Mouse (Mus musculus) inflammation-experienced regulatory T-cells, adult 6 months (primary cell): Measurements from ENCODE around the gene Sh3rf3. TPM values are rescaled to one million over a fixed set of nuclear protein-coding genes. Genes with fewer than 3 reads are reported as not detected.

ENCODE experiments used
- ATAC-seq: one replicate; pipeline ENCODE4 v1.8.0; 2017
- polyA plus RNA-seq, 3 experiments: library from polyadenylated mRNA; unstranded; fragments of 100-300 nt; shearing (Covaris generic); gene quantifications; one replicate each; pipeline ENCODE4 v1.2.1; 2017

Gene Sh3rf3
- polyA plus RNA-seq, 3 experiments from 2014 or later = not detected

DNA sequence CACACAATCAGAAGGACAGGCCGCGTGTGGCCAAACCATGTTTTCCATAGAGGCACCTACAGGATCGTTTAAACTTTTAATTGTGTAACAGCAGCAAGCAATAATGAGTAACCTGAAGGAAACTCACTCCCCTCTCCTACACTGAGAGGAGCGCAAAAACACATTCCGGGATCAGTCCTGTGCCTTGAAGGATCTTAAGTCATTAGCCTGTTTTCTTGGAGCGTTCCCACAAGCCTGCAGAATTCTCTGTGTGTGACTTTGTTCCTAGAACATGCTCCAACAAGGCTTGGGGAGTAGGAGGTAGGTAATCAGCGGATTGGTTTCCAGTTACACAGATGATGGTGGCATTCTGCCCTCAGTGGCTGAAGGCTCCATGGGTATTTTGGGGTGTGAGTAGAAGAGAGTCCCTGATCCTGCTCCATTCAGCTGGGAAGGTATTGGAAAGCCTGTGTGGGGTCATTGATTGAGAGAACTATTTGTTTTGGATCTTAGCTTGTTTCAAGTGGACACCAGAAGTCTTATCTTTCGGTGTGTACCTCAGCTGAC lies 108.6 kb downstream of the Sh3rf3 start:
- no peak for ATAC-seq

DNA sequence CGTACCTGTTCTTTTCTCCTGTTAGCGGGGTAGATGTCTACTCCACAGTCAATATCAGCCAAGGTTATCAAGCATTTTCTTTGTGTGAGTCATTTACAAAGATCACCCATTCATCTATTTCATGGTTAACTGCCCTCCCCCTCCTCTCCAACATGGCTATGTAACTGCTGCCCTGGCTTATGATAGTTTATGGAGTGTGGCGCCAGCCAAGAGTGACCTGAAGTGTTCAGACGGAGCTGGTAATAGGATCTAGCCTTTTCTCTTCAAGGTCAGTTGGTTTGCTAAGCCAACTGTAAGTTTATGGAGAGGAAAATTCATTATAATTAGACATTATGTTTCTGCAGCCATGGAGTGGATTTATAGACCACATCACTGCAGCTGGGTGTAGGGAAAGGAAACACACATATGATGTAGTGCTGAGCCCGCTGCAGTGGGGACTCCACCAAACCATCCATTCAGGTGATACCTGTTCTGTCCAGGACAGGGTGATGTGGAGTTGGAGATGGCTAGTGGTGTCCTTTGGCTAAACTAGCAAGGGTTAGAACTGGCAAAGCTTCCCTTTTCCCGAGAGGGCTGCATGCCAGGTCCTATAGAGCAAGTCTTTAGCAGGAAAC lies 109.2 kb downstream of the Sh3rf3 start:
- no peak for ATAC-seq

DNA sequence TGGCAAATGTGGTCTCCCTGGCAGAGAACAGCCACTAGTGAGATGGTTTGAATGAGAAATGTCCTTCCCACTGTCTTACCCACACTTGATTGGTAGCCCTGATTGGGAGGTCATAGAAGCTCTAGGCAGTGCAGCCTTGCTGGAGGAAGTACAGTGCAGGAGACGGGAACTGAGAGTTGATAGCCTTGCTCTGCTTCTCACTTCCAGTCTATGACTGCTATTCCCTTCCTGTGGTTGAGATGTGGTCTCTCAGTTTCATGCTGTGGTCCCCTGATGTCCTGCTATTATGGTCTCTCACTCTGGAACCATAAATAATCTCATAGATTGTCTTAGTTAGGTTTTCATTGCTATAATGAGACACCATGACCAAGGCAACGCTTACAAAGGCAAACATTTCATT lies 109.8 kb downstream of the Sh3rf3 start:
- ATAC-seq = no peak

DNA sequence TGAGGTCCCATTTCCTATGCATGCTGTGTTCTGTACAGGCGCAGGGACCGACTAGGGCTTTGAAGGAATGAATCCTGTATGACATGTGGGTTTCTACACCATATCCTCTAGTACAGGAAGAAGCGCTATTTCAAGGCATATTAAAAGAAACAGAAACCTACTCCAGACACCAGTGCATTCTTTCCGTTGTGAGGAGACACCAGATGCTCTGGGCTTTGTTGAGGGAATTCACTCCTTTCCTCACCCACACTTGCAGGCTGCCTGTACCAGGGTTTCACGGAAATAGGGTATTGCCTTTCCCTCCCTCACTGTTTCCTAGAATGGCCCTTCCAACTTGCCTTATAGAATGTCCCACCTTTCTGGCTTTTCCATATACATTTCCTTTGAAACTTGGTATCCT lies 113.4 kb downstream of the Sh3rf3 start:
- no peak for ATAC-seq

DNA sequence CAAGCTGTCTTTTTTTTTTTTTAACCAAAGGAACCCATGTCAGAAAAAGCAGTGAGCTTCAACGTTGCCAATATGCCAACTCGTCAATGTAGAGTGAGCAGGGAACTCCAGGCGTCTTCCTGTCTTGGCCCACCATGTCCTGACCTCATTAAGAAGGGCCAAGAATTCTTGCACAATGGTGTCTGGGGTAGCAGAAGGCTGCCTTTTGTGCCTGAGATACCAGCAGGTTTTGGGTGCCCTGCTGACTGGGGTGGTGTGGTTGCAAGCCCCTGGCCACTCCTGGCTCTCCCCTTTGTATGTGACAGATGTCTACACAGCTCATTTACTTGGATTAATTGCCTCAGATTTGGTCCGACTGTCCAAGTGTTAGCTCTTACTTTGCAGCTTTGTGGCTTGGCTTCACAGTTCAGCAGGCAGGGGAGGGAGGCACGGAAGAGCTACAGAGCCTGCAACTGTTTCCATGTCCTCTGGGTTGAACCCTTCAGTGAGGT lies 115.8 kb downstream of the Sh3rf3 start:
- no peak for ATAC-seq

DNA sequence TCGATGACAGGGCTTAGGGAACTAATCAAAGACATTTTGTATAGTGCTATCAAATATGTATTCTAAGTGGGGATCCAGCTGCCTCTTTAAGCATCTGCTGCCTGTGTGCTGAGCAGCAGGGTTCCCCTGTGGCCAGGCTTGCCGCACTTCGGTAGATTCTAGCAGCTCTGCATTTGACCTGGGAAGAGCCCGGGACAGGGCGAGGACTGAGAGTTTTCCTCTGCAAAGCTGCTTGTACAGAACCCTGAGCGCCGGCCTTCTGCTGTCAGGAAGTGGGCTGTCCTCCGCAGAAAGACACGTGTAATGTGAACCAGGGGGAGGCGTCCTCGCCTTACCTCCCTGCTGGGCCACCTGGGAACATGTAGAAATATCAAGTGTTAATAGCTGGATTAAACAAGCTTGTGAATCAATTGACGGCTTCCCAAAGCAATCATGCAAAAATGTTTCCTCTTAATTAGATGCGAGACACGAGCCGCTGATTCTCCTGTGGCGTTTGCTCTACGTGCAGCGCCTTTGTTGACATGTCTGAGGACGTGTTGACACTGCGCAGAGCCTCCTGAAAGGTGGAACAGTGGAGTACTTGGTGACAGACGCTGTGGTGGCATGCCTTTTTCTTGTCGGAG lies 119.1 kb downstream of the Sh3rf3 start:
- no peak for ATAC-seq

DNA sequence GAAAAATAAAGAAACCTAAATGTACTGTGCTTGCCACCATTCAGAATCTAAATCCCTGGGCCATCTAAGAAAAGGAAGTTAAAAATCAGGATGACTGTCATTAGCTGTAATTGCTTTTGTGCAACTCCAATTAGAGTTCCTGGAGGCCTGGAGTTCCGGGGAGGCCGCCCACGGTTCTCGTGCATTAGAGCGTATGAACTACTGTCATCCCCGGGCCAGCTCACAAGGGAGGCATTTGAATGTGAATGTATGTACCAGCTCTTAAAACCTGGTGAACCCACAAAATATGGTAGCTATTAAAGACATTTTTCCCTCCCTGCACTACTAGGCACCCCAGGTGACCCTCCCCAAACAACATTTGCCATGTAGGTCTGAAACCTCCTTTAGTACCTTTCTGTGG lies 122.4 kb downstream of the Sh3rf3 start:
- ATAC-seq = no peak

DNA sequence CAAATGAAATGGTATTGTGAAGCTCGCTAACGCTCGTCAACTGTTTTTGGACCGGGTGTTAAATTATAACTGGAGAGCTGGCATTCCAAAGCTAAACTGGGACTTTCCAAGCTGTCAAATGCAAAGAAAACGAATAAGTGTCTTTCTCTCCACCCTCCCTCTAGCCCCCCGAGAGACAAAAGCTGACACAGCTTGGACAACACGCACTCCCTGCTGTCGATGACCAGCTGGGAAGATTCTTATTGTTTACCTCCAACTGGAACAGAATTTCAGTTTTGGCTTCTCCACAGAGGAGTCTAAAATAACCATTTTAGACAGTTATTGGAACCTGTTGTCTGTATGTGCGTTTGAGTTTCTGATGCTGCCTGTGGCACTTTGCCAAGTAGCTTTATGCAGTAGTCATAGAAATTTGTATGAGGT lies 123.3 kb downstream of the Sh3rf3 start:
- ATAC-seq = no peak

DNA sequence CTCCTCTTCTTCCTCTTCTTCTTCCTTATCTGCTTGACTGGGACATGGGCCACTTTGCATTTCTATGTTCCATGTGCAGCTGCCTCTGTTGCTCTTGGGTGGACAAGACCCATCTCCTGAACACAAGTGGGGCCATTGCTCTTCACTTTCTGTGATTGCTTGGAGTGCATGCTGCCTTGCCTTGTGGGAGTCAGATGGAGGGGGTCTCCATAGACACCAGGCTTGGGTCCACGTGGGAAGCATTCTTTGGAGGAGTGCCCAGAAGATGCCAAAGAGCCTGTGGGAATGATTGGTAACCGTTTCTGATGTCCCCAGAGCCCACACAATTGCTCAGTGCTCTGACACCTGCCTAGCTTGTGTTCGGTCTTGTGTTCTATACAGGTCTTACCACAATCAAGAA lies 124.4 kb downstream of the Sh3rf3 start:
- ATAC-seq = no peak

DNA sequence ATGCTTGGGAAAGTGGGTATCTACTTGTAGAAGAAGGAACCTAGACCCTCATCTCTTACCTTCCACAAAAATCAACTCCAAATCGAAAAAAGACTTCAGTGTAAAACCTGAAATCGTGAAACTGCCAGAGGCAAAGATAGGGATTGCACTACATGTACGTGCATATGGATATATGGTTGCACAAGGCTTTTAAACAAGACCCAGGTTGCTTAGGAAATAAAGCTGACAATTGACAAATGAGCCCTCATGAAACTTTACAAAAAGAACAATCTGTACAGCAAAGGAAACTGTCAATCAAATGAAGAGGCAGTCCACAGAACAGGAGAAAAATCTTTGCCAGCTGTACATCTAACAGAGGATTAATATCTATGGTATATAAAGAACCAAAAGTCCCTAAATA lies 129.7 kb downstream of the Sh3rf3 start:
- ATAC-seq = no peak

DNA sequence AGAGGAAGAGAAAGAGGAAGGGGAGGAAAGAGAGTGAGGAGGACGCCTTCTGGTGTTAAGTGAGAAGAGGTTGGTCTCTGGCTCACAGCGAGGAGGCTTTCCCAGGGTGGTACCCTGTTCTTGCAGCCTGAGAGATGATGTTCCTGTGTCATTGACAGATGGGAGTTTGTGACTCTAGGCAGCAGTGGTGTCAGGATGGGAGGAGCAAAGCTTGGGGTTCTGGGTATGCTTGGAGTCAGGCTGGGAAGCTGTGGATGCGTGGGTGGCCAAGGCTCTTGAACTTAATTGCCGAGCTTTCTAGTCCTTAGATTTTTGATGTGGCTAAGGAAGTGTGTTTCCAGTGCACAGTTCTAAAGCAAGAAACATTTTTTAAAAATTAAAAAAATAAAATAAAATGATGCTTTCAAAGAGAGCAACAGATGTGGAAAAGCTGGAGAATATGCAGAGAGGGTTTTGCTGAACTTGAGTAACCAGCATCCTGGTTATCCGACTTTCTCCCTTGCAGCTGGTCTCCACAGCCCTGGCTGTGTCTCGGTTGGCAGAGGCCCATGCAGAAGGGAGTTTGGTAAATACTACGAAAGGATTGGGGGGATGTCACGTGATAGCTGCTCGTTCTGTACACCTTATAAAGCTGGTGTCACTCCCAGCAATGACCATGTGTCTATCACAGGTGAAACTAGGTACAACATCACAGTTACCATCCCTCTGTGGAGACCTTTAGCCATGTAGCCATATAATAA lies 130.7 kb downstream of the Sh3rf3 start:
- ATAC-seq = no peak

DNA sequence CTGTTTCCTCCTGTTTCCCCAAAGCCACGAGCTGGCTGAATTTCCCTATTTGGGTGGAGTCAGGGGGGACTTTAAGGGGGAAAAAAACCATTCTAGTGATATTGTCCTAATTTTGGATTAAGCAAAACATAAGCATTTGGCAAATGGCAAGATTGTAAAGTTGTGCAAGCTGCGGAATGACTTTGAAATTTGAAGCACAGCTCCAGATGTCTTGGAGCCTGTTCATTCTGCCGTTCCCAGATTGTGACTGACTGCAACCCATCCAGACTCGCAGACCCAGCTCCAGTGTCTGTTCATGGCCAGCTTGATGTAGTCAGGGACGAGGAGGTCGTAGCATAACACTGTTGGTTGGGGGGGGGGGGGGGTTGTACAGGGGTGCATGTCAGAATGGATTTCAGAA lies 131.8 kb downstream of the Sh3rf3 start:
- ATAC-seq = no peak

DNA sequence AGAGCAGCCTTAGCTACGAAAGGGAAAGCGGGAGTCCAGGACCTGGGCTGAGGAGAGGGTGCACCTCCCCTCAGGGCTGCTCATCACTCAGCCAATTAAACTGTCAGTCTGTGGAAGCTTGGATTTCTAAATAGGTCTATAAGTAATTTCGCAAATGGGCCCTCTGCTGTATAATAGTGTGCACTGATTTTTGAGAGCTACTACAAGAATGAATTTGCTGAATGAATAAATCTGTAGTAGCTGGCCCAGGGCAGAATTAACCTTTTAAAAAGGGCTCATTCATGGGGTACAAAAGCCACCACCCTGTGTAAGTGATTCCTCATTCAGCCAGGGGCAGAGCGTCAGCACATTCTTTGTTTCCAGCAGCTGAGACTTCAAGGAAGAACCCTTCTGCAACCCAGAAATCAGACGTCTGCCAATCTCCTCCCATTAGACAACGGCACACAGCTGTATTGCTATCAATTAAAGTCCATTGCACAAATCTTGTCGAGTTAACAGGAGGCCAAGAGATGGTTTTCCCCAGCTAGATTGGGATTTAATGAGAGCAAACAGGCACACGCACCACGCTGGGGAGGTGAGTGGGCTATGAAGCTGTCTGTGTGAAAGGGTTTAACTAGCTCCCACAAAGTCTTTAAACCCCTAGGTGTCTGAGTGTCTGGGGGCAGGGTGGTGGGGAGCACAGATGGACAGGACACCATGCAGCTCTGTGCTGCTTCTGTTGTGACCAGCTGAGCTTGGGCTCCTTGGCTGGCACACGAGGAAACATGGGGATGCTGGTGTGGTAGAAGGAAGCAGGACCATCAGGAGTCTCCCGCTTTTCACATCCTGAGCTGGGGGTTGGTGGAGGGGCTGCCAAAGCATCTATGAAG lies 136.8 kb downstream of the Sh3rf3 start:
- ATAC-seq = no peak

DNA sequence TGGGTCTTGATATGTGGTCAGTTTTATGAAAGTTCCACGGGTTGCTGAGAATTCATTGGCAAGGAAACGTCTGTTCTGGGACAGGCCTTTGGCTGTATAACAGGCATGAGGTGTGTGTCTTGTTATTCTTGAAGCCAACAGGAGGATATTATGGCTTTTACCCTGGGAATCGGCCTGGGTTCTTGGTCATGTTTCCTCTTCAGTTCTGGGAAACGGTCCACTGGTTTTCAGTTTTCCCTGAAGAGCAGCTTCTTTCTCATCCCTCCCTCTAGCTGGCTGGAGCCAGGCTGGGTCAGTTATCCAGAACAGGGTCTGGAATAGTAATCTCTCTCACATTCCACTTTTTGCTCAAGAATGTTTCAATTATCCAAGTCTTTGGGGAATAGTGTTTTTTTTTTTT lies 147.0 kb downstream of the Sh3rf3 start:
- no peak for ATAC-seq

DNA sequence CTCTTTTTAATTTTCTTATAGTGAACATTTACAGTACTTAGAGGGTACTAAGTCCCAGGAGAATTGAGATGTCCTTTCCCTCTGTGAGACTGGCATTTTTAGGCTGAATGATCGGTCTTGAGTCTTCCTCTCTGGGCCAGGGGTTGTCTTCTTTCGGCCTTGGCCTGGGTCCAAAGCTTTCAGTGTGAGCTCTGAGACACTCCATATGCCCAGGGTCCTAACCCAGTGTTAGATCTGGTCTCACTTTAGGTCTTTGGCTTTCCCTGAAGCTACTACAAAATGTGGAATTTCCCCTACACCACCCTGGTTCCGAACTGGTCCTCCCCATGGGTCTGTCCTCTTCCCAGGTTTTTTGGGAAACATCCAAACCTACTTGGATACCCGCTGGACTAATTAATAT lies 155.1 kb downstream of the Sh3rf3 start:
- no peak for ATAC-seq

DNA sequence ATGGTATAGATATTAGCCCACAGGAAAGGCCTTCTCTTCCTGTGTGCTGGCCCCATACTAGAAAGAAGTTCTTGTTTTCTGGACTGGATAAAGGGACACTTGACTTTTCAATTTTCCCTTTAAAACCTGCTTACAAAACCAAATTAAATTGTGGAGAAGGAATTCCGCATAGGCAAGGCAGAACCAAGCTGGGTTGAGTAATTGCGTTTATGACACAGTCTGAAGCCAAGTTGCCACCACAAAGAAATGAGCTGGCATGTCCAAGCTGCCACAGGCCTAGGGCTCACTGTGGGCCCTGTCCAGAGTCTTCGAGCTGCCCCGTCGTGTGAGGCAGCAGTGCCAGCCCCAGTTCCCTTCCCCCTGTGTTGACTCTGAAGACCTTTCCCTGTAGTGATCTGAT lies 156.2 kb downstream of the Sh3rf3 start:
- no peak for ATAC-seq

DNA sequence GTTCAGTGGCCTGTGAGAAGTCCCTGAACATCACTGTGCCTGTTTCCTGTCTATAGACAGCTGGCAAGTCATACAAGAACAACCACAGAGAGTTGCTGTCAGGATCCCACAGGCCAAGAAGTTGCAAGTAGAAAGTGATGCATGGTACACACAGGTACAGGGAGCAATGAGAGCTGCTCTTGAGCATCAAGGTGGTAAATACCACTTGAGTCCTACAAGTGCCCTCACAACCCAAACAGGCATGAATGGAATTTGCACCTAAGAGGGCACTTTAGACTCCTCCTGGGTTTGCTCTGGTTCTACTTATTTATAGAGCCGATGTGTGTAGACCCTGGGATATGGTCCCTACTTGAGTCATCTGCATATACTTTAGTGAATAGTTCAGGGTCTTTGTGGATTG lies 159.0 kb downstream of the Sh3rf3 start:
- ATAC-seq = no peak

DNA sequence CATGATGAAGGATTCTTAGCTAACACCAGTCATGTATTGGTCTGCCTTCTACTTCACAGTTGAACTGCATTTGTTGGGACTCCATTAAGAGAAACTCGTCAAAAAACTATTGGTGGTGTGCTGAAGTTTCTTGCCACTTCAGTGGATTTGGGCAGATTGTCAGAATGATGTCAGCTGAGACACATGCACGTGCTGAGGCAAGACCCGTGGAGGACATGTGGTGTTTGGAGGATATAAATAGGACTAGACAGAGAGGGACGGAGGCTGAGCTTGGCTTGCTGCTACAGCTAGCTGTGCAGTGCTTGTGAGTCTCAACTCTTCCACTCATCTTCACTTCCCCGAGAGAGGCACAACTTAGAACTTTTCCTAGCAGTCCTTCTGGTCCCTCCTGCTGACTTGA lies 161.0 kb downstream of the Sh3rf3 start:
- ATAC-seq = no peak

DNA sequence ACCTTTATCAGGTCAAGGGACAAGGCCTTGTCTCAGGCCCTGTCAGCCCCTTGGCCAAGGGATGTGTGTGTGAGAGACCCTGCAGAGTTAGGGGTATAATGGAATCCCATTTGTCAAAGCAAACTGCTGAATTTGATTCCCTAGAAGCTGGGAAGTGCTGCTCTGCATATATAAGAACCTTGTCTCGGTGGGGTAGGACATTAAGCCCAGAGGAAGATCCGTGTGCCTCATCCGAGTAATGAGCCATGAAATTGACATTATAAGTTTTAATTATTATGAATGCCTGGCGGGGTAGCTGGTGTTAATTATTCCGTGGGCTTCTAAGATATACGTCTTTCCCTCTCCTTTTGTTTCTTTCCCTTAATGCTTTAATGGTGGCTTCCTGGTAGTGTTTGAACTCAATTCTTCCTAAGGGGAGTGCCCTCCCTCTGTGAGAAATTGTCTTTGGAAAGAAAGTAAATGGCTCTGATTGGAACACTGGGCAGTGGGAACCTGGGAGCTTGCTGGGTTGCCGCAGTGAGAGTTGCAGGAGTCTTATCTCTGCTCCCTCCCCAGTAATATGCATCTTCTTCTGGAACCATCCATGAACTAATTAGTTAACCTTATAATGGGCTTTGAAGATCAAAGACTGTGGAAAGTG lies 166.3 kb downstream of the Sh3rf3 start:
- ATAC-seq = no peak

DNA sequence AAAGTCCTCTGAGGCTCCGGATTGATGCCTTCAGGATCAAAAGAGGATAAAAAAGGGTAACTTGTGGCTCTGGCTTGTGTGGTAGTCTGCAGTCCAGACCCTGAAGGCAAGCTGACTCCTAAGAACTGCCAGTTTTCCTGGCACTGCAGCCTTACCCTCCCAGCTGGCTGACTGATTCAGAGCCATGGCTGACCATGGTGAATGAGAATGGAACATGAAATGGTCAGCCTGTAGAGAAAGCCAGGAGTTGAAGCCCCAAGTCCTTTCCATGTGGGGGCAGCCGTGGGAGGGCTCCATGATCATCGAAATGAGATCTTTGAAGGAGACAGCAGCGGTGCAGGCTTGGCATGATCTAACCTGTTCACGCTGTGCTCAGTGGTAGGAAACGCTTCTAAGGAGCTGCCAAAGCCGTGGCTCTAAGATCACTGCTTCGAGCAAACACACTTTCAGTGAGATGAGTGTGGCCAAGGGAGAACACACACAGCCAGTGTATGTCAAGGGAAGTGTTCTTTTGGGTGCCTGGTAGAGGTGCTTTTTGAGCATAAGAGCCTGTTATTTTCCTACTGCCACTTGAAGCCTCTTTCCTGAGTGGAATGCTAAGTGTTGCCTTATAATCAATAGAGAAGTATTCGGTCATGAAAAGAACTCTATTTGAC lies 168.6 kb downstream of the Sh3rf3 start:
- no peak for ATAC-seq

DNA sequence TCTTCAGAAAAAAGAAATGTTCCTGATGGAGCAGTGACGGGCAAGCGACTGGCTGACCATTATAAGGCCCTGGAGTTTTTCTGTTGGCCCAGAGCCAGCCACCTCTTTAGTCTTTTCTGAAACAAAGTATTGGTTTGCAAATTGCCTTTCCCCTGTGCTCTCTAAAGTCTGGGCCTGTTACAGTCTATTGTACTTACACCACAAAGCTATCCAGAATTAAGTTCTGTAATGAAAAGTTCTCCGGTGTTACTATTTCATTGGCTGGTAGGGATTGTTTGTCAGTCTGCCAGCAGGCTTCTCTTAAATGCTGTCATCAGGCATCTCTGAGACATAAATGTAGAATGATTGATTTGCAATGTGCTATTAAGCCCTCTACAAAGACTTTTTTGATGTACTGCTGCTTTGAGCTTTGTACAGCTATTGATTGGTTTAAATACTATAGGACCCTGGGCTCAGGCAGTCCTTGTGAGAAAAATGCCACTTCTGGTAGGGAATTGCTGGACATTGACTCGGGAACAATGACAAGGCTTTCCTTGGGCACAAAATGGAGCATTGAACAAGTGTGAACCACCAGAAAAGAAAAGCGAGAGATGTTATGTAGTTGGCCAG lies 169.5 kb downstream of the Sh3rf3 start:
- ATAC-seq = no peak
